Mouse (Mus musculus) liver, embryonic 14.5 days (tissue): ENCODE measurements at regions not wholly inside any gene's neighbourhood (a gene's known extent, or its start where the extent isn't known, plus 50 kb on each side); places are given as distances from the start of the nearest gene placed in this dataset.

Experiments
- CTCF ChIP-seq: IDR thresholded peaks from 2 replicates; pipeline ENCODE4 v1.5.1; 2016; ENCODE audit warnings: antibody characterized with exemption, low read depth, control low read depth
- EP300 ChIP-seq: IDR thresholded peaks from 2 replicates; pipeline ENCODE4 v1.6.1; 2016; ENCODE audit warnings: antibody characterized with exemption, low read depth

GRCm38 (mm10) chr3:19407591-19408090, 220.8 kb downstream of the 1700064H15Rik start:
- no peak for TF ChIP-seq EP300
- TF ChIP-seq CTCF, result no peak
